ENCODE assay signal across 8 mouse cellular contexts in the genomic region with DNA sequence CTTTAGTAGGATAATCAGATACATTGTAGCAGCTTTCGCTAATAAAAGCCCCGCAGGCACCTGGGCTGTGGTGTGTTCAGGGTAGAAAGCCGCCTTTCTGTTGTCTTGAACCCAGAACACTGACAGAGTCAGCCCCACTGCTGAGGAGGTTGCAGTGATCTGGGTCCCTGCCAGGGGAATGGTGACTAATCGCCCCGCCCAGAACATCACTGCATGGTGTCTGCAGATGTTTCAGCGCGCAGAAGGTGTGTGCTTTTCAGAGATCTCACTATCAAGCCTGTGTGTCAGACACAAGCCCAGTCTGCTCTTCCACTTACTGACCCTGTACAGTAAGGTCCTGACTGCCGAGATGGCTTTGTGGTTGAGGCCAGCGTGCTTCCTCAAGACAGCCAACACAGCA.
A peak's percentile ranks its signal among the peaks of the same experiment; 100 is the strongest.
DNase-seq lines count a peak whose midpoint lies in the region; ATAC-seq and TF ChIP-seq lines count a peak whose summit lies in the region.
"Had no signal": no experiment of that assay in that cellular context is flagged by ENCODE, and none has a peak within 500 bp of the region (broad histone marks: within the 10 kb centered on the region; RNA-seq: fewer than 3 reads in every experiment).

No protein-coding gene starts in this region.

- peak; percentile 44; the same call in 1 of the 2 replicates for ATAC-seq in hindbrain, embryonic 14.5 days (ENCODE audit: low FRiP score)
- ATAC-seq in hindbrain, embryonic 16.5 days = no peak
- ATAC-seq in forebrain, embryonic 16.5 days = peak; percentile 43; the same call in 1 of the 2 replicates

- no peak overlapping the region for H3K9ac ChIP-seq in hindbrain, embryonic 14.5 days
- H3K9ac ChIP-seq in hindbrain, embryonic 16.5 days (ENCODE audit: low read depth, low read length) = no peak overlapping the region
- H3K9ac ChIP-seq in CH12.LX (ENCODE audit: insufficient read depth, low read depth) = no peak overlapping the region
- no peak overlapping the region for H3K9ac ChIP-seq in forebrain, embryonic 16.5 days (replicated peaks; ENCODE audit: low read depth, low read length)

- in situ Hi-C loops in CH12.LX (cut with MboI; ENCODE audit: low pct_ligation_motif_present, low pct_unique_long_range_greater_than_20kb, low sequenced_read_pairs) = no loop called here

- no peak overlapping the region for H3K4me3 ChIP-seq in hindbrain, embryonic 14.5 days (replicated peaks; ENCODE audit: low read length)
- H3K4me3 ChIP-seq in hindbrain, embryonic 16.5 days (ENCODE audit: low read length) = no peak overlapping the region
- H3K4me3 ChIP-seq in CH12.LX (replicated peaks in 1 of 3; ENCODE audit: low read depth in 2 of 3, low read length in 2 of 3, poor library complexity in 1 of 3) = no peak overlapping the region
- no peak overlapping the region for H3K4me3 ChIP-seq in forebrain, embryonic 16.5 days (replicated peaks; ENCODE audit: low read length)

- no peak overlapping the region for H3K27ac ChIP-seq in hindbrain, embryonic 14.5 days
- H3K27ac ChIP-seq in hindbrain, embryonic 16.5 days (ENCODE audit: low read depth, low read length) = no peak overlapping the region
- H3K27ac ChIP-seq in CH12.LX (ENCODE audit: insufficient read depth, low read depth) = no peak overlapping the region
- no peak overlapping the region for H3K27ac ChIP-seq in forebrain, embryonic 16.5 days (ENCODE audit: low read length)
- H3K27ac ChIP-seq: macrophage had no signal

- no peaks in the 10 kb centered on the region for H3K9me3 ChIP-seq in hindbrain, embryonic 14.5 days (ENCODE audit: control insufficient read depth, low read length)
- H3K9me3 ChIP-seq in hindbrain, embryonic 16.5 days (ENCODE audit: control insufficient read depth, low read length) = no peaks in the 10 kb centered on the region
- no peaks in the 10 kb centered on the region for H3K9me3 ChIP-seq in CH12.LX (replicated peaks; ENCODE audit: low read length)
- no peaks in the 10 kb centered on the region for H3K9me3 ChIP-seq in forebrain, embryonic 16.5 days (ENCODE audit: control insufficient read depth, low read length)

- no peak for TF ChIP-seq RAD21 in CH12.LX (IDR thresholded peaks at IDR 0.05; ENCODE audit: low read depth, low read length)

- no peaks in the 10 kb centered on the region for H3K36me3 ChIP-seq in hindbrain, embryonic 14.5 days (replicated peaks; ENCODE audit: control insufficient read depth, insufficient read depth)
- no peaks in the 10 kb centered on the region for H3K36me3 ChIP-seq in hindbrain, embryonic 16.5 days (ENCODE audit: control insufficient read depth, insufficient read depth, low read length)
- no peaks in the 10 kb centered on the region for H3K36me3 ChIP-seq in CH12.LX (replicated peaks in 1 of 2; ENCODE audit: control insufficient read depth in 1 of 2, insufficient read depth in 1 of 2, low read length in 1 of 2)
- H3K36me3 ChIP-seq in forebrain, embryonic 16.5 days (ENCODE audit: control insufficient read depth, insufficient read depth) = no peaks in the 10 kb centered on the region

- no peaks in the 10 kb centered on the region for H3K79me2 ChIP-seq in CH12.LX (replicated peaks; ENCODE audit: control insufficient read depth, extremely low read depth, insufficient read depth, poor library complexity, severe bottlenecking)

- TF ChIP-seq CTCF in CH12.LX (conservative IDR thresholded peaks at IDR 0.05 in 1 of 2, IDR thresholded peaks at IDR 0.05 in 1 of 2; ENCODE audit: low read depth in 2 of 2, low read length in 2 of 2) = no peak

- WGBS in hindbrain, embryonic 14.5 days = 89% methylated on average over 9 of the region's 9 CpGs
- WGBS in hindbrain, embryonic 16.5 days = 83% methylated on average over 9 of the region's 9 CpGs
- 83% methylated on average over 9 of the region's 9 CpGs for WGBS in forebrain, embryonic 16.5 days

- no peaks in the 10 kb centered on the region for H3K4me1 ChIP-seq in hindbrain, embryonic 14.5 days (replicated peaks; ENCODE audit: control insufficient read depth, insufficient read depth, low read length)
- H3K4me1 ChIP-seq in hindbrain, embryonic 16.5 days (ENCODE audit: control insufficient read depth, insufficient read depth, low read depth, low read length) = no peaks in the 10 kb centered on the region
- peaks cover 6 to 12% of the 10 kb centered on the region in 2 experiments for H3K4me1 ChIP-seq in CH12.LX (ENCODE audit: control insufficient read depth in 1 of 2, insufficient read depth in 2 of 2)
- no peaks in the 10 kb centered on the region for H3K4me1 ChIP-seq in forebrain, embryonic 16.5 days (replicated peaks; ENCODE audit: control insufficient read depth, insufficient read depth, low read length)

- no peaks in the 10 kb centered on the region for H3K27me3 ChIP-seq in hindbrain, embryonic 14.5 days (ENCODE audit: control insufficient read depth, insufficient read depth, low read length)
- H3K27me3 ChIP-seq in hindbrain, embryonic 16.5 days (replicated peaks; ENCODE audit: control insufficient read depth, insufficient read depth, low read length) = no peaks in the 10 kb centered on the region
- H3K27me3 ChIP-seq in CH12.LX (replicated peaks) = no peaks in the 10 kb centered on the region
- H3K27me3 ChIP-seq in forebrain, embryonic 16.5 days (replicated peaks; ENCODE audit: control insufficient read depth, insufficient read depth, low read length) = no peaks in the 10 kb centered on the region

- no peak for TF ChIP-seq POLR2A in CH12.LX (IDR thresholded peaks at IDR 0.05; ENCODE audit: low read depth, low read length)

- dilution Hi-C loops in CH12.LX (cut with MboI; ENCODE audit: extremely low pct_ligation_motif_present, extremely low pct_unique_long_range_greater_than_20kb, low sequenced_read_pairs) = no loop called here

- H3K4me2 ChIP-seq in hindbrain, embryonic 14.5 days (replicated peaks) = no peak overlapping the region
- no peak overlapping the region for H3K4me2 ChIP-seq in hindbrain, embryonic 16.5 days (ENCODE audit: low read length)
- no peak overlapping the region for H3K4me2 ChIP-seq in CH12.LX (ENCODE audit: insufficient read depth, low read depth, poor library complexity, severe bottlenecking)
- H3K4me2 ChIP-seq in forebrain, embryonic 16.5 days (ENCODE audit: low read length) = no peak overlapping the region

- no peak for DNase-seq in hindbrain, embryonic 14.5 days (ENCODE audit: low spot score)
- DNase-seq in CH12.LX (ENCODE audit: extremely low read depth) = peak; percentile 4
- peak; percentile 65 for DNase-seq in MN1 (ENCODE audit: low spot score)
- DNase-seq in frontal cortex, postnatal 14 days (ENCODE audit: low spot score in 2 of 2) = no peak
- DNase-seq in embryo, embryonic 10.5 days (ENCODE audit: low spot score) = no peak

- TF ChIP-seq EP300 in CH12.LX (IDR thresholded peaks at IDR 0.05; ENCODE audit: low read length) = no peak

TF ChIP-seq in CH12.LX, 34 proteins besides CTCF, POLR2A, EP300 and RAD21:
- TF ChIP-seq USF1 (IDR thresholded peaks at IDR 0.05; ENCODE audit: low read depth, low read length) = no peak
- TF ChIP-seq MAZ (IDR thresholded peaks at IDR 0.05; ENCODE audit: low read depth, low read length) = no peak
- TF ChIP-seq MAFK (IDR thresholded peaks at IDR 0.05; ENCODE audit: insufficient replicate concordance, low read length) = no peak
- no peak for TF ChIP-seq IRF4 (IDR thresholded peaks at IDR 0.05; ENCODE audit: low read depth, low read length)
- no peak for TF ChIP-seq MYC (IDR thresholded peaks at IDR 0.05; ENCODE audit: low read depth, low read length)
- TF ChIP-seq BHLHE40 (IDR thresholded peaks at IDR 0.05; ENCODE audit: low read depth, low read length) = no peak
- no peak for TF ChIP-seq TCF12 (IDR thresholded peaks at IDR 0.05; ENCODE audit: low read depth, low read length)
- TF ChIP-seq ELF1 (IDR thresholded peaks at IDR 0.05; ENCODE audit: low read depth, low read length) = no peak
- TF ChIP-seq UBTF (IDR thresholded peaks at IDR 0.05; ENCODE audit: low read depth, low read length) = no peak
- TF ChIP-seq PAX5 (IDR thresholded peaks at IDR 0.05; ENCODE audit: low read length) = no peak
- TF ChIP-seq MAX (IDR thresholded peaks at IDR 0.05; ENCODE audit: low read length) = no peak
- no peak for TF ChIP-seq HCFC1 (IDR thresholded peaks at IDR 0.05; ENCODE audit: low read depth, low read length)
- TF ChIP-seq SIN3A (IDR thresholded peaks at IDR 0.05; ENCODE audit: low read length) = no peak

Comparison
In these comparisons a context has a peak if more than half of its experiments do, and no peak if none do; other contexts are left out.
1. DNase-seq: peak in CH12.LX (single experiment) and MN1 (single experiment); none in hindbrain, embryonic 14.5 days (single experiment), frontal cortex, postnatal 14 days (0 of 2) and embryo, embryonic 10.5 days (single experiment).